Mouse (Mus musculus) lung, adult 2 months (tissue): ENCODE results near the gene Pdpk1.

Experiments
- CTCF ChIP-seq: fragments of 200-500 bp; IDR thresholded peaks from 2 replicates; pipeline ENCODE4 v1.5.1; 2011; ENCODE audit warnings: mild to moderate bottlenecking, low read length, control low read depth; ENCODE audit not compliant: insufficient read depth
- POLR2A ChIP-seq: fragments of 200-500 bp; IDR thresholded peaks from 2 replicates; pipeline ENCODE4 v1.6.1; 2011; ENCODE audit warnings: low read depth, mild to moderate bottlenecking, control low read depth, low read length, borderline replicate concordance; ENCODE audit errors: extremely low read depth

GRCm38 (mm10) chr17:24134062-24134461, 16.7 kb downstream of the Pdpk1 start:
- TF ChIP-seq CTCF: no peak
- no peak for TF ChIP-seq POLR2A
